Mouse (Mus musculus) olfactory bulb, adult 2 months (tissue): ENCODE measurements around the gene Cdk4.

ENCODE experiments used
- CTCF ChIP-seq: fragments of 200-500 bp; IDR thresholded peaks from 2 replicates; pipeline ENCODE4 v1.5.1; 2012; ENCODE audit warnings: low read depth, mild to moderate bottlenecking, low read length, moderate library complexity; ENCODE audit not compliant: insufficient read depth
- POLR2A ChIP-seq: fragments of 200-500 bp; IDR thresholded peaks from 2 replicates; pipeline ENCODE4 v1.6.1; 2012; ENCODE audit warnings: mild to moderate bottlenecking, low read depth, low read length, moderate library complexity; ENCODE audit not compliant: insufficient read depth

DNA sequence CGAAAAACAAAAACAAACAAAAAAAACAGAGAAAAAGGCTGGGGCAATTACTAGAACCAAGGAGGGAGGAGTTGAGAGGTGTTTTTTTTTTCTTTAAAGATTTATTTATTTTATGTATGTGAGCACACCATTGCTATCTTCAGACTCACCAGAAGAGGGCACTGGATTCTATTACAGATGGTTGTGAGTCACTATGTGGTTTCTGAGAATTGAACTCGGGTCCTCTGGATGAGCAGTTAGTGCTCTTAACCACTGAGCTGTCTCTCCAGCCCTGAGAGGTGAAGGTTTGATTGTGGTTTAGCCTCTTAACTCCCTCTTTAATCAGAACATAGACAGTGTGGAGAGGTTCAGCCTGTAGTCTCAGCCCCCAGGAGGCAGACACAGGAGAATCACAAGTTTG lies 51.7 kb downstream of the Cdk4 start:
- TF ChIP-seq CTCF: no peak
- no peak for TF ChIP-seq POLR2A
